Mouse (Mus musculus) monocyte, adult 2 months (primary cell): ENCODE results near the gene Krt82.

Experiments
- DNase-seq, 2 experiments: peaks; one replicate each; pipeline ENCODE4 v3.0.0; 2022; ENCODE audit warnings: low spot score in 2 of 2, low read depth in 1 of 2

The Krt82 gene

GRCm38 (mm10) chr15:101550567-101550966 lies at the start of gene Krt82:
Krt82 (minus strand) TSS chr15:101550667.
- no peak for DNase-seq

- DNase-seq = no peak
These were observed 48.7 kb upstream of the Krt82 start for GRCm38 (mm10) chr15:101599123-101599522.

- DNase-seq = no peak
These were observed 37.7 kb upstream of the Krt82 start for GRCm38 (mm10) chr15:101588216-101588615.

GRCm38 (mm10) chr15:101584456-101584855 lies 34.0 kb upstream of the Krt82 start:
- no peak for DNase-seq

- DNase-seq = peak; percentile 6 to 24
These were observed 32.9 kb upstream of the Krt82 start for GRCm38 (mm10) chr15:101583211-101583965.

GRCm38 (mm10) chr15:101581701-101582100 lies 31.2 kb upstream of the Krt82 start:
- no peak for DNase-seq

- no peak for DNase-seq
These were observed 25.0 kb upstream of the Krt82 start for GRCm38 (mm10) chr15:101575506-101575905.

GRCm38 (mm10) chr15:101573796-101574345 lies 23.4 kb upstream of the Krt82 start, which contains the start of gene Krt75:
Krt75 (minus strand) TSS chr15:101573904.
- no peak for DNase-seq

GRCm38 (mm10) chr15:101567780-101568179 lies 17.3 kb upstream of the Krt82 start:
- DNase-seq = no peak

- DNase-seq = no peak
These were observed 12.4 kb upstream of the Krt82 start, which contains the start of gene Krt90 for GRCm38 (mm10) chr15:101562850-101563249. Krt90 (minus strand) TSS chr15:101562950.

GRCm38 (mm10) chr15:101558034-101558646 lies 7.7 kb upstream of the Krt82 start:
- no peak for DNase-seq

- no peak for DNase-seq
These were observed 2.7 kb upstream of the Krt82 start for GRCm38 (mm10) chr15:101553169-101553568.

- no peak for DNase-seq
These were observed 1.7 kb upstream of the Krt82 start for GRCm38 (mm10) chr15:101552188-101552587.

GRCm38 (mm10) chr15:101544478-101544877 lies 6.0 kb downstream of the Krt82 start:
- DNase-seq = no peak

GRCm38 (mm10) chr15:101542543-101542942 lies 7.9 kb downstream of the Krt82 start:
- DNase-seq = no peak

GRCm38 (mm10) chr15:101538580-101538900 lies 11.9 kb downstream of the Krt82 start:
- no peak for DNase-seq

- DNase-seq = no peak
These were observed 12.4 kb downstream of the Krt82 start for GRCm38 (mm10) chr15:101537864-101538579.

- no peak for DNase-seq
These were observed 14.2 kb downstream of the Krt82 start for GRCm38 (mm10) chr15:101536054-101536850.

GRCm38 (mm10) chr15:101532720-101533119 lies 17.7 kb downstream of the Krt82 start, which contains the start of gene Krt84:
Krt84 (minus strand) TSS chr15:101532820.
- DNase-seq = no peak

GRCm38 (mm10) chr15:101522556-101523232 lies 27.8 kb downstream of the Krt82 start:
- DNase-seq = no peak
